ENCODE assay signal across 10 mouse cellular contexts in genomic region chr6:37398943-37399342, GRCm38 (mm10). TPM values are rescaled to one million over a fixed set of nuclear protein-coding genes. Genes with fewer than 3 reads are reported as not detected.
DNase-seq lines count a peak whose midpoint lies in the region; ATAC-seq lines count a peak whose summit lies in the region.
"Had no signal": no experiment of that assay in that cellular context is flagged by ENCODE, and none has a peak within 500 bp of the region (broad histone marks: within the 10 kb centered on the region; RNA-seq: fewer than 3 reads in every experiment).

No protein-coding gene starts in this region.

- H3K4me2 ChIP-seq in embryonic facial prominence, embryonic 15.5 days (replicated peaks) = no peak overlapping the region
- H3K4me2 ChIP-seq in intestine, embryonic 14.5 days (ENCODE audit: low read length) = no peak overlapping the region
- H3K4me2 ChIP-seq: midbrain, embryonic 12.5 days had no signal

- H3K4me1 ChIP-seq in embryonic facial prominence, embryonic 15.5 days = peaks cover 52% of the 10 kb centered on the region
- H3K4me1 ChIP-seq in intestine, embryonic 14.5 days (replicated peaks; ENCODE audit: control insufficient read depth, insufficient read depth, low read length) = peaks cover 54% of the 10 kb centered on the region
- H3K4me1 ChIP-seq: midbrain, embryonic 12.5 days had no signal

- H3K27me3 ChIP-seq in embryonic facial prominence, embryonic 15.5 days = no peaks in the 10 kb centered on the region
- no peaks in the 10 kb centered on the region for H3K27me3 ChIP-seq in intestine, embryonic 14.5 days (replicated peaks; ENCODE audit: control insufficient read depth, insufficient read depth, low read length)
- H3K27me3 ChIP-seq: midbrain, embryonic 12.5 days had no signal

- no peak overlapping the region for H3K4me3 ChIP-seq in embryonic facial prominence, embryonic 15.5 days (replicated peaks)
- no peak overlapping the region for H3K4me3 ChIP-seq in intestine, embryonic 14.5 days (ENCODE audit: low read depth, low read length)
- H3K4me3 ChIP-seq: midbrain, embryonic 12.5 days had no signal

- no peaks in the 10 kb centered on the region for H3K9me3 ChIP-seq in embryonic facial prominence, embryonic 15.5 days (replicated peaks)
- H3K9me3 ChIP-seq in intestine, embryonic 14.5 days (ENCODE audit: control insufficient read depth, low read length) = no peaks in the 10 kb centered on the region
- H3K9me3 ChIP-seq: midbrain, embryonic 12.5 days had no signal

- ATAC-seq in embryonic facial prominence, embryonic 15.5 days (ENCODE audit: insufficient number of reproducible peaks, low FRiP score, low TSS enrichment, low read depth) = 0 out of 2 replicates have a peak, but pooled peaks have one; percentile 27
- ATAC-seq in intestine, embryonic 14.5 days (replicated peaks; ENCODE audit: low FRiP score, low TSS enrichment, low read depth) = peak; percentile 43; the same call in 1 of the 2 replicates
- ATAC-seq: forebrain, embryonic 16.5 days had no signal

- WGBS in embryonic facial prominence, embryonic 15.5 days = 47% methylated on average over 10 of the region's 10 CpGs
- 14% methylated on average over 10 of the region's 10 CpGs for WGBS in intestine, embryonic 14.5 days

- DNase-seq in layer of hippocampus, adult 9-11 months = peak; percentile 28
- no peak for DNase-seq in layer of hippocampus, postnatal 14 days (ENCODE audit: low spot score in 2 of 2)
- DNase-seq in intestine, embryonic 14.5 days (ENCODE audit: low spot score) = peak; percentile 72
- DNase-seq in skeletal muscle tissue, adult 2 months (ENCODE audit: low read depth, low spot score) = peak; percentile 52
- no peak for DNase-seq in c-Kit-positive CD71-positive TER-119-positive erythroid progenitor cells, embryonic 14.5 days (ENCODE audit: low spot score)
- DNase-seq in urinary bladder, postnatal 4 days (ENCODE audit: low spot score in 2 of 2) = no peak
- no peak for DNase-seq in layer of hippocampus, adult 9-10 months (ENCODE audit: low spot score)

- no peak overlapping the region for H3K9ac ChIP-seq in embryonic facial prominence, embryonic 15.5 days
- H3K9ac ChIP-seq in intestine, embryonic 14.5 days (ENCODE audit: low read length) = no peak overlapping the region
- H3K9ac ChIP-seq: midbrain, embryonic 12.5 days had no signal

- no peaks in the 10 kb centered on the region; the same call in 1 of the 2 replicates for H3K36me3 ChIP-seq in embryonic facial prominence, embryonic 15.5 days
- no peaks in the 10 kb centered on the region for H3K36me3 ChIP-seq in intestine, embryonic 14.5 days (ENCODE audit: control insufficient read depth, insufficient read depth, low read length)
- H3K36me3 ChIP-seq: midbrain, embryonic 12.5 days had no signal

- 0 out of 2 replicates have a peak overlapping the region, but pooled peaks have one; percentile 34 for H3K27ac ChIP-seq in embryonic facial prominence, embryonic 15.5 days (replicated peaks)
- 0 out of 2 replicates have a peak overlapping the region, but pooled peaks have one; percentile 14 for H3K27ac ChIP-seq in intestine, embryonic 14.5 days (ENCODE audit: low read depth)
- H3K27ac ChIP-seq: midbrain, embryonic 12.5 days had no signal

RNA-seq across cellular contexts. Expression of gene Creb3l2, which starts 43.0 kb away (rescaled TPM):
- total RNA-seq in layer of hippocampus, postnatal 14 days (2021) = 10 to 100 TPM in 1 of 2 experiments, 1 to 10 TPM in 1; 9.4 to 11.0 TPM
- polyA plus RNA-seq in embryonic facial prominence, embryonic 15.5 days (2015; fragmentation: Nextera tagmentation; extraction: Ambion mirVana) = 27.3 and 28.1 TPM in 2 replicates
- polyA plus RNA-seq in intestine, embryonic 14.5 days (2014; fragmentation: Nextera tagmentation; extraction: Ambion mirVana) = 22.9 and 23.9 TPM in 2 replicates

Comparison
In these comparisons a context has a peak if more than half of its experiments do, and no peak if none do; other contexts are left out.
1. DNase-seq: peak in layer of hippocampus, adult 9-11 months (single experiment), intestine, embryonic 14.5 days (single experiment) and skeletal muscle tissue, adult 2 months (single experiment); none in layer of hippocampus, postnatal 14 days (0 of 2), c-Kit-positive CD71-positive TER-119-positive erythroid progenitor cells, embryonic 14.5 days (single experiment), urinary bladder, postnatal 4 days (0 of 2) and layer of hippocampus, adult 9-10 months (single experiment).